Mouse (Mus musculus) bone marrow, adult 2 months (tissue): ENCODE results near the gene Msmo1. TPM values are rescaled to one million over a fixed set of nuclear protein-coding genes. Genes with fewer than 3 reads are reported as not detected.

ENCODE experiments used
- H3K27ac ChIP-seq: fragments of 200-500 bp; 2 replicates; pipeline ENCODE4 v1.5.1; 2012; ENCODE audit warnings: low read depth, mild to moderate bottlenecking, control low read depth, inconsistent platforms, low read length; ENCODE audit not compliant: control insufficient read depth, poor library complexity, insufficient read depth
- H3K4me1 ChIP-seq: fragments of 200-500 bp; 2 replicates; pipeline ENCODE4 v1.6.1; 2011; ENCODE audit warnings: low read length; ENCODE audit not compliant: control insufficient read depth, insufficient read depth
- H3K4me3 ChIP-seq: fragments of 200-500 bp; replicated peaks from 2 replicates; pipeline ENCODE3; 2011; ENCODE audit warnings: mild to moderate bottlenecking, low read depth, low read length, control low read depth; ENCODE audit not compliant: control insufficient read depth
- CTCF ChIP-seq: fragments of 200-500 bp; IDR thresholded peaks from 2 replicates; pipeline ENCODE4 v1.5.1; 2011; ENCODE audit warnings: low read length, control low read depth; ENCODE audit not compliant: control insufficient read depth, insufficient read depth
- POLR2A ChIP-seq: fragments of 200-500 bp; IDR thresholded peaks from 2 replicates; pipeline ENCODE4 v1.6.1; 2011; ENCODE audit warnings: low read depth, mild to moderate bottlenecking, control low read depth, low read length, borderline replicate concordance; ENCODE audit not compliant: control insufficient read depth
- WGBS: fragments of 180-500 bp; shearing (Covaris S2); methylation state at CpG from one replicate; pipeline ENCODE4 v1.1.7; 2018; 5-methylcytosine and 5-hydroxymethylcytosine counted together
- polyA plus RNA-seq: library from polyadenylated mRNA; stranded (reverse); fragments of >200 nt; gene quantifications from 2 replicates; pipeline ENCODE4 v1.2.4, GENCODE M21; 2011; ENCODE audit warnings: low replicate concordance; ENCODE audit not compliant: missing spikeins, insufficient read depth, insufficient read length

Gene Msmo1
- polyA plus RNA-seq, 1 experiment = 25.6 TPM

- Histone ChIP-seq H3K4me1 (no peaks in the 10 kb centered on the region; the same call in 1 of the 2 replicates), H3K4me3 (no peak overlapping the region), H3K27ac (no peak overlapping the region)
- TF ChIP-seq POLR2A (no peak), CTCF (no peak)
- WGBS = 23% methylated on average over 9 of the region's 9 CpGs
Observed at GRCm38 (mm10) chr8:64764075-64764474, 30.5 kb upstream of the Msmo1 start.

GRCm38 (mm10) chr8:64762751-64763150 lies 29.2 kb upstream of the Msmo1 start:
- 90% methylated on average over 1 of the region's 1 CpGs for WGBS
- TF ChIP-seq CTCF = no peak
- TF ChIP-seq POLR2A = no peak
- Histone ChIP-seq H3K27ac (no peak overlapping the region), H3K4me1 (no peaks in the 10 kb centered on the region; the same call in 1 of the 2 replicates), H3K4me3 (no peak overlapping the region)

- no peaks in the 10 kb centered on the region; the same call in 1 of the 2 replicates for H3K4me1 ChIP-seq
- H3K4me3 ChIP-seq = no peak overlapping the region
- no peak for TF ChIP-seq POLR2A
- TF ChIP-seq CTCF = 0 out of 2 replicates have a peak, but pooled peaks have one; percentile 14
- H3K27ac ChIP-seq = no peak overlapping the region
- WGBS = 62% methylated on average over 8 of the region's 8 CpGs
Observed at GRCm38 (mm10) chr8:64761430-64761829, 27.8 kb upstream of the Msmo1 start.

- Histone ChIP-seq H3K4me1 (no peaks in the 10 kb centered on the region), H3K4me3 (no peak overlapping the region), H3K27ac (no peak overlapping the region)
- TF ChIP-seq POLR2A (no peak), CTCF (no peak)
- WGBS = 93% methylated on average over 15 of the region's 15 CpGs
Observed at GRCm38 (mm10) chr8:64757956-64758355, 24.4 kb upstream of the Msmo1 start.

- WGBS = 77% methylated on average over 10 of the region's 10 CpGs
- H3K4me3 ChIP-seq = no peak overlapping the region
- no peak overlapping the region for H3K27ac ChIP-seq
- no peaks in the 10 kb centered on the region for H3K4me1 ChIP-seq
- no peak for TF ChIP-seq CTCF
- TF ChIP-seq POLR2A = no peak
Observed at GRCm38 (mm10) chr8:64746215-64747058, 12.8 kb upstream of the Msmo1 start.

- Histone ChIP-seq H3K4me1 (no peaks in the 10 kb centered on the region), H3K4me3 (no peak overlapping the region), H3K27ac (no peak overlapping the region)
- TF ChIP-seq CTCF (no peak), POLR2A (no peak)
- WGBS = 70% methylated on average over 13 of the region's 13 CpGs
Observed at GRCm38 (mm10) chr8:64740547-64741211, 7.1 kb upstream of the Msmo1 start.

- Histone ChIP-seq H3K4me3 (no peak overlapping the region), H3K4me1 (no peaks in the 10 kb centered on the region), H3K27ac (no peak overlapping the region)
- TF ChIP-seq CTCF (no peak), POLR2A (no peak)
- WGBS = 83% methylated on average over 1 of the region's 1 CpGs
Observed at GRCm38 (mm10) chr8:64738916-64739315, 5.3 kb upstream of the Msmo1 start.

GRCm38 (mm10) chr8:64736767-64737323 lies 3.3 kb upstream of the Msmo1 start:
- WGBS = 68% methylated on average over 3 of the region's 3 CpGs
- H3K4me1 ChIP-seq = peaks cover 3% of the 10 kb centered on the region; the same call in 1 of the 2 replicates
- H3K4me3 ChIP-seq = no peak overlapping the region
- TF ChIP-seq POLR2A = no peak
- TF ChIP-seq CTCF = no peak
- no peak overlapping the region for H3K27ac ChIP-seq
